Mouse (Mus musculus) megakaryocyte, embryonic 14.5 days (primary cell): ENCODE results near the gene Gm28374. TPM values are rescaled to one million over a fixed set of nuclear protein-coding genes. Genes with fewer than 3 reads are reported as not detected.

Source experiments
- H3K27me3 ChIP-seq: replicated peaks from 2 replicates; pipeline ENCODE3; 2012; ENCODE audit warnings: inconsistent platforms
- H3K36me3 ChIP-seq: replicated peaks from 2 replicates; pipeline ENCODE3; 2012; ENCODE audit warnings: low read length, inconsistent platforms, mixed read lengths
- H3K4me1 ChIP-seq: 2 replicates; pipeline ENCODE4 v1.6.1; 2012; ENCODE audit warnings: inconsistent platforms
- H3K4me3 ChIP-seq: replicated peaks from 2 replicates; pipeline ENCODE3; 2012; ENCODE audit warnings: moderate library complexity, mild to moderate bottlenecking, inconsistent platforms
- H3K9me3 ChIP-seq: 2 replicates; pipeline ENCODE4 v1.6.1; 2012; ENCODE audit warnings: inconsistent platforms
- FLI1 ChIP-seq: IDR thresholded peaks from 2 replicates; pipeline ENCODE4 v1.6.1; 2012; ENCODE audit warnings: low read length, inconsistent platforms, mixed read lengths
- GATA1 ChIP-seq: IDR thresholded peaks from 3 replicates; pipeline ENCODE4 v1.6.1; 2012; ENCODE audit warnings: mixed read lengths, low read length, inconsistent platforms, borderline replicate concordance
- polyA plus RNA-seq: library from polyadenylated mRNA; stranded (reverse); fragments of >175 nt; gene quantifications from 2 replicates; pipeline ENCODE4 v1.2.3, GENCODE M21; 2012; ENCODE audit warnings: low replicate concordance; ENCODE audit not compliant: insufficient read depth

The Gm28374 gene
- polyA plus RNA-seq, 1 experiment, result not detected

- Histone ChIP-seq H3K9me3 (no peaks in the 10 kb centered on the region), H3K4me1 (peaks cover 69% of the 10 kb centered on the region), H3K36me3 (peaks cover 38% of the 10 kb centered on the region), H3K27me3 (no peaks in the 10 kb centered on the region), H3K4me3 (peak overlapping the region; percentile 100)
- TF ChIP-seq FLI1, result no peak
- no peak for TF ChIP-seq GATA1
Observed at GRCm38 (mm10) chr19:6058513-6058912, 23.5 kb downstream of the Gm28374 start.

- Histone ChIP-seq H3K36me3 (peaks cover 46% of the 10 kb centered on the region), H3K9me3 (no peaks in the 10 kb centered on the region), H3K4me1 (peaks cover 69% of the 10 kb centered on the region), H3K27me3 (no peaks in the 10 kb centered on the region), H3K4me3 (peak within 1 kb of the TSS; percentile 100)
- no peak for TF ChIP-seq FLI1
- no peak for TF ChIP-seq GATA1
Observed at GRCm38 (mm10) chr19:6057313-6058096, 24.6 kb downstream of the Gm28374 start, which contains the start of the genes Mrpl49 and Fau. Gene Mrpl49 (minus strand): TSS chr19:6057785. Gene Fau (plus strand): TSS chr19:6057844.

GRCm38 (mm10) chr19:6056696-6057095 lies 25.4 kb downstream of the Gm28374 start:
- Histone ChIP-seq H3K36me3 (peaks cover 54% of the 10 kb centered on the region), H3K4me3 (peak overlapping the region; percentile 100), H3K9me3 (no peaks in the 10 kb centered on the region), H3K4me1 (peaks cover 67% of the 10 kb centered on the region), H3K27me3 (no peaks in the 10 kb centered on the region)
- TF ChIP-seq GATA1 (no peak), FLI1 (no peak)

GRCm38 (mm10) chr19:6054296-6054695 lies 27.8 kb downstream of the Gm28374 start:
- H3K27me3 ChIP-seq, result no peaks in the 10 kb centered on the region
- peaks cover 77% of the 10 kb centered on the region for H3K36me3 ChIP-seq
- no peaks in the 10 kb centered on the region for H3K9me3 ChIP-seq
- no peak overlapping the region for H3K4me3 ChIP-seq
- TF ChIP-seq GATA1 (no peak), FLI1 (no peak)
- peaks cover 83% of the 10 kb centered on the region for H3K4me1 ChIP-seq

GRCm38 (mm10) chr19:6052516-6052915 lies 29.5 kb downstream of the Gm28374 start:
- Histone ChIP-seq H3K9me3 (no peaks in the 10 kb centered on the region), H3K4me3 (no peak overlapping the region), H3K27me3 (no peaks in the 10 kb centered on the region), H3K4me1 (peaks cover 92% of the 10 kb centered on the region), H3K36me3 (peaks cover 84% of the 10 kb centered on the region)
- TF ChIP-seq GATA1 (no peak), FLI1 (no peak)

- peak overlapping the region; percentile 97 for H3K4me3 ChIP-seq
- no peaks in the 10 kb centered on the region for H3K9me3 ChIP-seq
- peaks cover 76% of the 10 kb centered on the region for H3K4me1 ChIP-seq
- TF ChIP-seq FLI1, result no peak
- no peak for TF ChIP-seq GATA1
- peaks cover 61% of the 10 kb centered on the region for H3K36me3 ChIP-seq
- H3K27me3 ChIP-seq, result no peaks in the 10 kb centered on the region
Observed at GRCm38 (mm10) chr19:6048681-6049410, 33.2 kb downstream of the Gm28374 start.

- Histone ChIP-seq H3K4me1 (peaks cover 67% of the 10 kb centered on the region), H3K36me3 (peaks cover 51% of the 10 kb centered on the region), H3K9me3 (no peaks in the 10 kb centered on the region), H3K27me3 (no peaks in the 10 kb centered on the region), H3K4me3 (peak overlapping the region; percentile 97)
- no peak for TF ChIP-seq GATA1
- TF ChIP-seq FLI1, result no peak
Observed at GRCm38 (mm10) chr19:6047899-6048166, 34.2 kb downstream of the Gm28374 start.

GRCm38 (mm10) chr19:6047154-6047898 lies 34.7 kb downstream of the Gm28374 start:
- Histone ChIP-seq H3K9me3 (no peaks in the 10 kb centered on the region), H3K4me3 (peak overlapping the region; percentile 97), H3K36me3 (peaks cover 46% of the 10 kb centered on the region), H3K27me3 (no peaks in the 10 kb centered on the region), H3K4me1 (peaks cover 63% of the 10 kb centered on the region)
- TF ChIP-seq GATA1 (no peak), FLI1 (no peak)

- no peaks in the 10 kb centered on the region for H3K9me3 ChIP-seq
- H3K36me3 ChIP-seq, result peaks cover 38% of the 10 kb centered on the region
- no peaks in the 10 kb centered on the region for H3K27me3 ChIP-seq
- peak within 1 kb of the TSS; percentile 97 for H3K4me3 ChIP-seq
- no peak for TF ChIP-seq GATA1
- 0 out of 2 replicates have a peak, but pooled peaks have one; percentile 46 for TF ChIP-seq FLI1
- H3K4me1 ChIP-seq, result peaks cover 60% of the 10 kb centered on the region
Observed at GRCm38 (mm10) chr19:6046294-6047153, 35.5 kb downstream of the Gm28374 start, which contains the start of gene Syvn1. Gene Syvn1 (plus strand): TSS chr19:6046576.
